Mouse (Mus musculus): ENCODE results near the gene Cck.

GRCm38 (mm10) chr9:121528605-121529357 lies 33.3 kb upstream of the Cck start:
- TF ChIP-seq POLR2A (IDR thresholded peaks at IDR 0.05; ENCODE audit: insufficient read depth, low read depth, low read length) (no peak), CTCF (IDR thresholded peaks at IDR 0.05) (no peak)

All from heart, adult 2 months (tissue).